Mouse (Mus musculus): ENCODE measurements around the gene Rec8.

Gene Rec8

GRCm38 (mm10) chr14:55596036-55596690 is 21.7 kb upstream of the Rec8 start:
- DNase-seq: peak; percentile 34

GRCm38 (mm10) chr14:55598521-55599390 is 19.1 kb upstream of the Rec8 start:
- DNase-seq: no peak

GRCm38 (mm10) chr14:55603271-55603632 is 14.6 kb upstream of the Rec8 start, which contains the start of gene Irf9:
Gene Irf9 (plus strand): TSS chr14:55603571.
- no peak for DNase-seq

- DNase-seq: peak; percentile 83
Observed at GRCm38 (mm10) chr14:55603633-55604576, 13.9 kb upstream of the Rec8 start.

GRCm38 (mm10) chr14:55604823-55605222 is 13.0 kb upstream of the Rec8 start:
- no peak for DNase-seq

GRCm38 (mm10) chr14:55605743-55606459 is 11.9 kb upstream of the Rec8 start:
- no peak for DNase-seq

- no peak for DNase-seq
Observed at GRCm38 (mm10) chr14:55608339-55608738, 9.5 kb upstream of the Rec8 start.

GRCm38 (mm10) chr14:55613346-55613745 is 4.5 kb upstream of the Rec8 start:
- DNase-seq: no peak

- DNase-seq: no peak
Observed at GRCm38 (mm10) chr14:55614565-55615178, 3.2 kb upstream of the Rec8 start.

- no peak for DNase-seq
Observed at GRCm38 (mm10) chr14:55615876-55616275, 2.0 kb upstream of the Rec8 start.

GRCm38 (mm10) chr14:55616844-55617243 is 993 bp upstream of the Rec8 start:
- no peak for DNase-seq

GRCm38 (mm10) chr14:55618486-55619195 is 804 bp downstream of the Rec8 start:
- DNase-seq: peak; percentile 49

- DNase-seq: no peak
Observed at GRCm38 (mm10) chr14:55628077-55628827, 10.4 kb downstream of the Rec8 start.

GRCm38 (mm10) chr14:55629312-55629711 is 11.5 kb downstream of the Rec8 start:
- DNase-seq: no peak

- peak; percentile 72 for DNase-seq
Observed at GRCm38 (mm10) chr14:55634874-55635522, 17.2 kb downstream of the Rec8 start.

- DNase-seq: peak; percentile 80
Observed at GRCm38 (mm10) chr14:55635523-55636007, 17.7 kb downstream of the Rec8 start, which contains the start of gene Ipo4. Gene Ipo4 (minus strand): TSS chr14:55635957.

GRCm38 (mm10) chr14:55637795-55638194 is 20.0 kb downstream of the Rec8 start, which contains the start of gene Gm49378:
Gene Gm49378 (minus strand): TSS chr14:55637895.
- no peak for DNase-seq

- DNase-seq: no peak
Observed at GRCm38 (mm10) chr14:55640816-55641215, 23.0 kb downstream of the Rec8 start.

- DNase-seq: no peak
Observed at GRCm38 (mm10) chr14:55641291-55641690, 23.5 kb downstream of the Rec8 start.

GRCm38 (mm10) chr14:55642679-55643059 is 24.8 kb downstream of the Rec8 start:
- no peak for DNase-seq

Measured in cerebellum, adult 11-12 months (tissue).